Mouse (Mus musculus): ENCODE measurements at regions not wholly inside any gene's neighbourhood (a gene's known extent, or its start where the extent isn't known, plus 50 kb on each side); places are given as distances from the start of the nearest gene placed in this dataset.
"Not testable (repeated sequence)": the region's sequence is repeated elsewhere in the genome, so short reads cannot be mapped to it uniquely, and the experiment has no call there.

GRCm38 (mm10) chr12:15551281-15551900 lies 265.3 kb downstream of the Trib2 start:
- H3K4me3 ChIP-seq: no peak overlapping the region
- DNase-seq (ENCODE audit: low spot score): no peak
- 85% methylated on average over 4 of the region's 4 CpGs for WGBS
- no peak overlapping the region for H3K27ac ChIP-seq
- no peaks in the 10 kb centered on the region for H3K36me3 ChIP-seq
- H3K9me3 ChIP-seq: no peaks in the 10 kb centered on the region
- H3K4me1 ChIP-seq: no peaks in the 10 kb centered on the region
- H3K27me3 ChIP-seq (ENCODE audit: insufficient read depth, poor library complexity, severe bottlenecking): no peaks in the 10 kb centered on the region

GRCm38 (mm10) chr12:15544351-15544750 lies 272.4 kb downstream of the Trib2 start:
- Histone ChIP-seq H3K27ac (no peak overlapping the region), H3K27me3 (ENCODE audit: insufficient read depth, poor library complexity, severe bottlenecking) (no peaks in the 10 kb centered on the region), H3K9me3 (no peaks in the 10 kb centered on the region), H3K4me3 (no peak overlapping the region), H3K36me3 (no peaks in the 10 kb centered on the region), H3K4me1 (no peaks in the 10 kb centered on the region)
- no peak for DNase-seq (ENCODE audit: low spot score)
- WGBS: 59% methylated on average over 1 of the region's 1 CpGs

- Histone ChIP-seq H3K36me3 (no peaks in the 10 kb centered on the region), H3K4me3 (no peak overlapping the region), H3K9me3 (no peaks in the 10 kb centered on the region), H3K27ac (no peak overlapping the region), H3K4me1 (no peaks in the 10 kb centered on the region), H3K27me3 (ENCODE audit: insufficient read depth, poor library complexity, severe bottlenecking) (no peaks in the 10 kb centered on the region)
- DNase-seq (ENCODE audit: low spot score): no peak
- 75% methylated on average over 2 of the region's 2 CpGs for WGBS
Observed at GRCm38 (mm10) chr12:15542486-15542885, 274.2 kb downstream of the Trib2 start.

- no peak overlapping the region for H3K4me3 ChIP-seq
- H3K27ac ChIP-seq: no peak overlapping the region
- 65% methylated on average over 8 of the region's 8 CpGs for WGBS
- DNase-seq (ENCODE audit: low spot score): no peak
- H3K4me1 ChIP-seq: no peaks in the 10 kb centered on the region
- H3K9me3 ChIP-seq: no peaks in the 10 kb centered on the region
- no peaks in the 10 kb centered on the region for H3K36me3 ChIP-seq
- no peaks in the 10 kb centered on the region for H3K27me3 ChIP-seq (ENCODE audit: insufficient read depth, poor library complexity, severe bottlenecking)
Observed at GRCm38 (mm10) chr12:15536852-15537368, 279.8 kb downstream of the Trib2 start.

GRCm38 (mm10) chr12:15536247-15536646 lies 280.5 kb downstream of the Trib2 start:
- Histone ChIP-seq H3K36me3 (no peaks in the 10 kb centered on the region), H3K27me3 (ENCODE audit: insufficient read depth, poor library complexity, severe bottlenecking) (no peaks in the 10 kb centered on the region), H3K9me3 (no peaks in the 10 kb centered on the region), H3K4me3 (no peak overlapping the region), H3K27ac (no peak overlapping the region), H3K4me1 (no peaks in the 10 kb centered on the region)
- 83% methylated on average over 5 of the region's 5 CpGs for WGBS
- no peak for DNase-seq (ENCODE audit: low spot score)

GRCm38 (mm10) chr12:15535822-15536221 lies 280.9 kb downstream of the Trib2 start:
- Histone ChIP-seq H3K27me3 (ENCODE audit: insufficient read depth, poor library complexity, severe bottlenecking) (no peaks in the 10 kb centered on the region), H3K4me3 (no peak overlapping the region), H3K4me1 (no peaks in the 10 kb centered on the region), H3K36me3 (no peaks in the 10 kb centered on the region), H3K9me3 (no peaks in the 10 kb centered on the region), H3K27ac (no peak overlapping the region)
- WGBS: 11% methylated on average over 6 of the region's 6 CpGs
- DNase-seq (ENCODE audit: low spot score): peak; percentile 83

- 28% methylated on average over 4 of the region's 4 CpGs for WGBS
- Histone ChIP-seq H3K36me3 (no peaks in the 10 kb centered on the region), H3K4me3 (no peak overlapping the region), H3K4me1 (peaks cover 4% of the 10 kb centered on the region; the same call in 1 of the 2 replicates), H3K27me3 (ENCODE audit: insufficient read depth, poor library complexity, severe bottlenecking) (no peaks in the 10 kb centered on the region), H3K27ac (no peak overlapping the region), H3K9me3 (no peaks in the 10 kb centered on the region)
- no peak for DNase-seq (ENCODE audit: low spot score)
Observed at GRCm38 (mm10) chr12:15520783-15521407, 295.8 kb downstream of the Trib2 start.

- no peak for DNase-seq (ENCODE audit: low spot score)
- 57% methylated on average over 2 of the region's 2 CpGs for WGBS
- Histone ChIP-seq H3K4me1 (no peaks in the 10 kb centered on the region), H3K36me3 (no peaks in the 10 kb centered on the region), H3K4me3 (no peak overlapping the region), H3K9me3 (no peaks in the 10 kb centered on the region), H3K27me3 (ENCODE audit: insufficient read depth, poor library complexity, severe bottlenecking) (no peaks in the 10 kb centered on the region), H3K27ac (no peak overlapping the region)
Observed at GRCm38 (mm10) chr12:15511994-15512393, 304.7 kb downstream of the Trib2 start.

GRCm38 (mm10) chr12:15507576-15507975 lies 309.1 kb downstream of the Trib2 start:
- WGBS: 24% methylated on average over 7 of the region's 7 CpGs
- no peaks in the 10 kb centered on the region for H3K27me3 ChIP-seq (ENCODE audit: insufficient read depth, poor library complexity, severe bottlenecking)

GRCm38 (mm10) chr12:15493640-15494039 lies 323.1 kb downstream of the Trib2 start:
- no peak for DNase-seq (ENCODE audit: low spot score)
- Histone ChIP-seq H3K4me1 (no peaks in the 10 kb centered on the region), H3K4me3 (no peak overlapping the region), H3K27me3 (ENCODE audit: insufficient read depth, poor library complexity, severe bottlenecking) (no peaks in the 10 kb centered on the region), H3K36me3 (no peaks in the 10 kb centered on the region), H3K9me3 (no peaks in the 10 kb centered on the region), H3K27ac (no peak overlapping the region)
- 62% methylated on average over 2 of the region's 2 CpGs for WGBS

More at GRCm38 (mm10) chr12:15507576-15507975, 309.1 kb downstream of the Trib2 start:
- H3K4me1 ChIP-seq: no peaks in the 10 kb centered on the region
- no peaks in the 10 kb centered on the region for H3K36me3 ChIP-seq
- H3K4me3 ChIP-seq: no peak overlapping the region
- H3K9me3 ChIP-seq: no peaks in the 10 kb centered on the region
- H3K27ac ChIP-seq: no peak overlapping the region
- DNase-seq (ENCODE audit: low spot score): no peak

GRCm38 (mm10) chr12:15472741-15473140 lies 344.0 kb downstream of the Trib2 start:
- no peaks in the 10 kb centered on the region for H3K36me3 ChIP-seq
- no peaks in the 10 kb centered on the region for H3K4me1 ChIP-seq
- H3K27me3 ChIP-seq (ENCODE audit: insufficient read depth, poor library complexity, severe bottlenecking): no peaks in the 10 kb centered on the region
- no peaks in the 10 kb centered on the region for H3K9me3 ChIP-seq
- no peak overlapping the region for H3K27ac ChIP-seq
- WGBS: 77% methylated on average over 3 of the region's 3 CpGs
- DNase-seq (ENCODE audit: low spot score): no peak
- no peak overlapping the region for H3K4me3 ChIP-seq

- no peak overlapping the region for H3K27ac ChIP-seq
- H3K36me3 ChIP-seq: no peaks in the 10 kb centered on the region
- H3K9me3 ChIP-seq: no peaks in the 10 kb centered on the region
- no peaks in the 10 kb centered on the region for H3K27me3 ChIP-seq (ENCODE audit: insufficient read depth, poor library complexity, severe bottlenecking)
- WGBS: 79% methylated on average over 1 of the region's 1 CpGs
- H3K4me1 ChIP-seq: no peaks in the 10 kb centered on the region
- no peak for DNase-seq (ENCODE audit: low spot score)
- H3K4me3 ChIP-seq: no peak overlapping the region
Observed at GRCm38 (mm10) chr12:15459429-15459828, 357.3 kb downstream of the Trib2 start.

- not testable (repeated sequence) for DNase-seq (ENCODE audit: low spot score); H3K4me3 ChIP-seq; H3K27me3 ChIP-seq (ENCODE audit: insufficient read depth, poor library complexity, severe bottlenecking); H3K27ac ChIP-seq; H3K36me3 ChIP-seq; H3K4me1 ChIP-seq; H3K9me3 ChIP-seq
Observed at GRCm38 (mm10) chr12:15456369-15456768, 360.4 kb downstream of the Trib2 start.

Measured in heart, embryonic 10.5 days (tissue).